In the genomic region with DNA sequence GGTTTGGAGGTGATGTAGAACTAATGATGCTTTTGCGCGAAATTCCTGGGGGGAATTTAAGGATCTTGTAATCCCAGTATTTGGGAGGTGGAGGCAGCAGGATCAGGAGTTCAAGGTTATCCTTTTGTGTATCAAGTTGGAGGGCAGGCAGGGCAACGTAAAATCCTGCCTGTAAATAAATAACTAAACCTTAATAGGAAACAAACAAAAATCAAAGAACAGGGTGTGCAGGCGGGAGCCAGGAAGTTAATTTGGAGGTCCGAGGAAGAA, we compare ENCODE assay signal across 8 mouse cellular contexts. TPM values are rescaled to one million over a fixed set of nuclear protein-coding genes. Genes with fewer than 3 reads are reported as not detected.
DNase-seq lines count a peak whose midpoint lies in the region; ATAC-seq and TF ChIP-seq lines count a peak whose summit lies in the region.

No protein-coding gene starts in this region.

- peak overlapping the region; percentile 64 for H3K4me3 ChIP-seq in heart, postnatal 0 days (ENCODE audit: low read depth, low read length)
- H3K4me3 ChIP-seq in G1E (ENCODE audit: low read depth, low read length) (peak overlapping the region; percentile 82), macrophage (ENCODE audit: inconsistent target) (peak overlapping the region; percentile 95)
- peak overlapping the region; percentile 57 for H3K4me3 ChIP-seq in forebrain, postnatal 0 days (ENCODE audit: low read depth, low read length)

- H3K27me3 ChIP-seq in heart, postnatal 0 days (ENCODE audit: control insufficient read depth, insufficient read depth, low read length), result no peaks in the 10 kb centered on the region
- H3K27me3 ChIP-seq in G1E (ENCODE audit: insufficient read depth, low read length), result peaks cover 23% of the 10 kb centered on the region
- H3K27me3 ChIP-seq in forebrain, postnatal 0 days (ENCODE audit: insufficient read depth, low read length), result no peaks in the 10 kb centered on the region

- ATAC-seq in heart, postnatal 0 days (ENCODE audit: insufficient read depth, low read depth), result no peak
- no peak for ATAC-seq in G1E (ENCODE audit: extremely low read depth, insufficient number of reproducible peaks, low FRiP score, poor library complexity, severe bottlenecking)
- no peak for ATAC-seq in forebrain, postnatal 0 days
- no peak for ATAC-seq in CD4-positive, CD25-positive, alpha-beta regulatory T cell, adult 4 months

- no peak for DNase-seq in heart, postnatal 0 days (ENCODE audit: low spot score)
- DNase-seq in heart, postnatal 10 days, result no peak
- DNase-seq in G1E (ENCODE audit: low spot score), result no peak
- no peak for DNase-seq in forebrain, postnatal 0 days
- no peak for DNase-seq in adrenal gland, adult 18-20 months (ENCODE audit: low spot score in 2 of 2)
- DNase-seq in T-cell, adult 2 months (ENCODE audit: low spot score), result no peak

- peak overlapping the region; percentile 51 for H3K27ac ChIP-seq in heart, postnatal 0 days (ENCODE audit: low read depth)
- 0 out of 2 replicates have a peak overlapping the region, but pooled peaks have one; percentile 9 for H3K27ac ChIP-seq in forebrain, postnatal 0 days (ENCODE audit: low read depth, low read length)
- H3K27ac ChIP-seq in macrophage, result peak overlapping the region; percentile 51

- H3K79me2 ChIP-seq in macrophage (ENCODE audit: inconsistent target), result no peaks in the 10 kb centered on the region

- no peaks in the 10 kb centered on the region for H3K9me3 ChIP-seq in heart, postnatal 0 days (replicated peaks; ENCODE audit: control insufficient read depth, low read length)
- H3K9me3 ChIP-seq in G1E (replicated peaks), result no peaks in the 10 kb centered on the region
- H3K9me3 ChIP-seq in forebrain, postnatal 0 days (ENCODE audit: low read length), result no peaks in the 10 kb centered on the region

- intact Hi-C loops in heart, postnatal 10 days (cut with DNase I), result no loop called here

- TF ChIP-seq EP300 in heart, postnatal 0 days (IDR thresholded peaks at IDR 0.05; ENCODE audit: low read depth), result no peak

- TF ChIP-seq CTCF in heart, postnatal 0 days (IDR thresholded peaks at IDR 0.05; ENCODE audit: low read depth), result no peak
- no peak for TF ChIP-seq CTCF in G1E (IDR thresholded peaks at IDR 0.05; ENCODE audit: low read depth, low read length)
- TF ChIP-seq CTCF in forebrain, postnatal 0 days (IDR thresholded peaks at IDR 0.05; ENCODE audit: low read depth), result no peak

- 16% methylated on average over 5 of the region's 5 CpGs for WGBS in heart, postnatal 0 days
- WGBS in forebrain, postnatal 0 days, result 25% methylated on average over 5 of the region's 5 CpGs
- 25% methylated on average over 5 of the region's 5 CpGs for WGBS in macrophage (ENCODE audit: missing documents)

- H3K4me1 ChIP-seq in heart, postnatal 0 days (ENCODE audit: control insufficient read depth, insufficient read depth), result peaks cover 8% of the 10 kb centered on the region
- H3K4me1 ChIP-seq in G1E (ENCODE audit: insufficient read depth, low read depth, low read length), result peaks cover 23% of the 10 kb centered on the region
- no peaks in the 10 kb centered on the region for H3K4me1 ChIP-seq in forebrain, postnatal 0 days (ENCODE audit: insufficient read depth)

- H3K9ac ChIP-seq in heart, postnatal 0 days (replicated peaks; ENCODE audit: low read depth, low read length), result peak overlapping the region; percentile 40
- H3K9ac ChIP-seq in forebrain, postnatal 0 days, result peak overlapping the region; percentile 48

- H3K36me3 ChIP-seq in heart, postnatal 0 days (replicated peaks; ENCODE audit: control insufficient read depth, insufficient read depth, low read length), result peaks cover 35% of the 10 kb centered on the region
- H3K36me3 ChIP-seq in G1E (replicated peaks), result peaks cover 46% of the 10 kb centered on the region
- H3K36me3 ChIP-seq in forebrain, postnatal 0 days (ENCODE audit: insufficient read depth), result peaks cover 21% of the 10 kb centered on the region
- H3K36me3 ChIP-seq in macrophage (ENCODE audit: inconsistent target), result peaks cover 3% of the 10 kb centered on the region; the same call in 1 of the 2 replicates

- H3K4me2 ChIP-seq in heart, postnatal 0 days (ENCODE audit: low read depth, low read length), result peak overlapping the region; percentile 65
- peak overlapping the region; percentile 57 for H3K4me2 ChIP-seq in forebrain, postnatal 0 days (ENCODE audit: low read depth)

RNA-seq across cellular contexts. Expression of gene Dmac2, which starts 0.4 kb away (rescaled TPM):
- total RNA-seq in heart, postnatal 0 days (2014; rRNA removed; ENCODE audit: low replicate concordance), result 73.5 and 80.4 TPM in 2 replicates
- 71.3 and 72.2 TPM in 2 replicates for polyA plus RNA-seq in heart, postnatal 0 days (2015; fragmentation: Nextera tagmentation; extraction: Ambion mirVana)
- 10 to 100 TPM; 52.4 to 52.9 TPM for total RNA-seq in heart, postnatal 10 days (2021)
- total RNA-seq in G1E (2014; fragmentation: Nextera tagmentation) (12.7 and 17.8 TPM in 2 replicates), G1E (2017) (21.3 and 24.2 TPM in 2 replicates)
- polyA plus RNA-seq in G1E (2012) (28.0 and 34.2 TPM in 2 replicates), macrophage (2018) (13.2 to 21.2 TPM (median 16.4 TPM) in 3 replicates)
- 35.8 and 45.8 TPM in 2 replicates for total RNA-seq in forebrain, postnatal 0 days (2014; rRNA removed)
- 35.0 and 40.6 TPM in 2 replicates for polyA plus RNA-seq in forebrain, postnatal 0 days (2015; fragmentation: Nextera tagmentation; extraction: Ambion mirVana)
- total RNA-seq in macrophage (2018; cell fraction: chromatin; rRNA removed), result 10 to 100 TPM; 13.8 to 78.6 (median 38.9) TPM
- total RNA-seq in macrophage (2018; cell fraction: cytosol; rRNA removed), result 10 to 100 TPM in 24 of 26 experiments, 1 to 10 TPM in 2; 7.8 to 19.9 (median 15.7) TPM
- 10 to 100 TPM; 10.5 to 69.6 (median 29.7) TPM for total RNA-seq in macrophage (2018; cell fraction: nucleus; rRNA removed)
- total RNA-seq in adrenal gland, adult 18-20 months (2021), result 10 to 100 TPM; 24.2 to 30.5 TPM
- 10 to 100 TPM; 44.2 to 66.2 TPM for polyA plus RNA-seq in CD4-positive, CD25-positive, alpha-beta regulatory T cell, adult 4 months (2017; shearing (Covaris generic))

RNA-seq across cellular contexts. Expression of gene Erich4, which starts 4.0 kb away (rescaled TPM):
- not detected in 2 replicates for total RNA-seq in heart, postnatal 0 days (2014; rRNA removed; ENCODE audit: low replicate concordance)
- polyA plus RNA-seq in heart, postnatal 0 days (2015; fragmentation: Nextera tagmentation; extraction: Ambion mirVana), result 0.12 TPM in 1 of 2 replicates, not detected in the other
- total RNA-seq in heart, postnatal 10 days (2021), result not detected
- not detected in 2 replicates for total RNA-seq in G1E (2014; fragmentation: Nextera tagmentation)
- total RNA-seq in G1E (2017), result not detected in 2 replicates
- polyA plus RNA-seq in G1E (2012), result not detected in 2 replicates
- total RNA-seq in forebrain, postnatal 0 days (2014; rRNA removed), result not detected in 2 replicates
- polyA plus RNA-seq in forebrain, postnatal 0 days (2015; fragmentation: Nextera tagmentation; extraction: Ambion mirVana), result not detected in 2 replicates
- not detected for total RNA-seq in macrophage (2018; cell fraction: chromatin; rRNA removed)
- not detected for total RNA-seq in macrophage (2018; cell fraction: cytosol; rRNA removed)
- not detected for total RNA-seq in macrophage (2018; cell fraction: nucleus; rRNA removed)
- polyA plus RNA-seq in macrophage (2018), result not detected in 3 replicates
- total RNA-seq in adrenal gland, adult 18-20 months (2021), result not detected
- not detected for polyA plus RNA-seq in CD4-positive, CD25-positive, alpha-beta regulatory T cell, adult 4 months (2017; shearing (Covaris generic))

RNA-seq across cellular contexts. Expression of gene B3gnt8, which starts 6.8 kb away (rescaled TPM):
- total RNA-seq in heart, postnatal 0 days (2014; rRNA removed; ENCODE audit: low replicate concordance), result 9.9 and 11.3 TPM in 2 replicates
- 4.1 and 4.6 TPM in 2 replicates for polyA plus RNA-seq in heart, postnatal 0 days (2015; fragmentation: Nextera tagmentation; extraction: Ambion mirVana)
- 1 to 10 TPM; 3.1 to 6.0 TPM for total RNA-seq in heart, postnatal 10 days (2021)
- 0.15 and 0.83 TPM in 2 replicates for total RNA-seq in G1E (2014; fragmentation: Nextera tagmentation)
- 0.98 and 1.1 TPM in 2 replicates for total RNA-seq in G1E (2017)
- polyA plus RNA-seq in G1E (2012), result 1.0 and 1.3 TPM in 2 replicates
- total RNA-seq in forebrain, postnatal 0 days (2014; rRNA removed), result 0.31 and 0.95 TPM in 2 replicates
- polyA plus RNA-seq in forebrain, postnatal 0 days (2015; fragmentation: Nextera tagmentation; extraction: Ambion mirVana), result 1.0 and 1.3 TPM in 2 replicates
- 10 to 100 TPM in 18 of 26 experiments, 1 to 10 TPM in 8; 2.5 to 28.2 (median 12.0) TPM for total RNA-seq in macrophage (2018; cell fraction: chromatin; rRNA removed)
- 10 to 100 TPM; 14.2 to 38.5 (median 27.4) TPM for total RNA-seq in macrophage (2018; cell fraction: cytosol; rRNA removed)
- total RNA-seq in macrophage (2018; cell fraction: nucleus; rRNA removed), result 10 to 100 TPM in 25 of 26 experiments, 1 to 10 TPM in 1; 6.4 to 60.8 (median 36.3) TPM
- 21.5 to 44.1 TPM (median 21.7 TPM) in 3 replicates for polyA plus RNA-seq in macrophage (2018)
- 1 to 10 TPM; 2.7 to 2.8 TPM for total RNA-seq in adrenal gland, adult 18-20 months (2021)
- under 1 TPM; 0.27 to 0.81 TPM for polyA plus RNA-seq in CD4-positive, CD25-positive, alpha-beta regulatory T cell, adult 4 months (2017; shearing (Covaris generic))

RNA-seq across cellular contexts. Expression of gene Bckdha, which starts 39.1 kb away (rescaled TPM):
- total RNA-seq in heart, postnatal 0 days (2014; rRNA removed; ENCODE audit: low replicate concordance), result 146 and 154 TPM in 2 replicates
- polyA plus RNA-seq in heart, postnatal 0 days (2015; fragmentation: Nextera tagmentation; extraction: Ambion mirVana), result 89.5 and 100 TPM in 2 replicates
- total RNA-seq in heart, postnatal 10 days (2021), result 100 to 1,000 TPM in 1 of 2 experiments, 10 to 100 TPM in 1; 94.3 to 104 TPM
- total RNA-seq in G1E (2014; fragmentation: Nextera tagmentation), result 6.0 and 7.8 TPM in 2 replicates
- 20.4 and 23.8 TPM in 2 replicates for total RNA-seq in G1E (2017)
- polyA plus RNA-seq in G1E (2012), result 36.6 and 44.1 TPM in 2 replicates
- 55.7 and 55.9 TPM in 2 replicates for total RNA-seq in forebrain, postnatal 0 days (2014; rRNA removed)
- 57.1 and 58.3 TPM in 2 replicates for polyA plus RNA-seq in forebrain, postnatal 0 days (2015; fragmentation: Nextera tagmentation; extraction: Ambion mirVana)
- 10 to 100 TPM in 4 of 26 experiments, 1 to 10 TPM in 22; 1.3 to 12.7 (median 6.6) TPM for total RNA-seq in macrophage (2018; cell fraction: chromatin; rRNA removed)
- 10 to 100 TPM; 16.5 to 35.3 (median 21.6) TPM for total RNA-seq in macrophage (2018; cell fraction: cytosol; rRNA removed)
- total RNA-seq in macrophage (2018; cell fraction: nucleus; rRNA removed), result 10 to 100 TPM in 9 of 26 experiments, 1 to 10 TPM in 17; 3.0 to 14.6 (median 8.6) TPM
- polyA plus RNA-seq in macrophage (2018), result 16.8 to 34.2 TPM (median 16.9 TPM) in 3 replicates
- 100 to 1,000 TPM; 232 to 288 TPM for total RNA-seq in adrenal gland, adult 18-20 months (2021)
- 10 to 100 TPM; 16.6 to 27.7 TPM for polyA plus RNA-seq in CD4-positive, CD25-positive, alpha-beta regulatory T cell, adult 4 months (2017; shearing (Covaris generic))

RNA-seq across cellular contexts. Expression of gene Exosc5, which starts 39.3 kb away (rescaled TPM):
- total RNA-seq in heart, postnatal 0 days (2014; rRNA removed; ENCODE audit: low replicate concordance), result 20.1 and 20.3 TPM in 2 replicates
- 27.7 and 28.2 TPM in 2 replicates for polyA plus RNA-seq in heart, postnatal 0 days (2015; fragmentation: Nextera tagmentation; extraction: Ambion mirVana)
- 10 to 100 TPM; 17.9 to 20.6 TPM for total RNA-seq in heart, postnatal 10 days (2021)
- total RNA-seq in G1E (2014; fragmentation: Nextera tagmentation) (71.6 and 84.6 TPM in 2 replicates), G1E (2017) (51.4 and 55.4 TPM in 2 replicates)
- polyA plus RNA-seq in G1E (2012) (367 and 471 TPM in 2 replicates), macrophage (2018) (8.2 to 37.9 TPM (median 20.7 TPM) in 3 replicates)
- total RNA-seq in forebrain, postnatal 0 days (2014; rRNA removed), result 22.9 and 24.9 TPM in 2 replicates
- polyA plus RNA-seq in forebrain, postnatal 0 days (2015; fragmentation: Nextera tagmentation; extraction: Ambion mirVana), result 33.9 and 35.2 TPM in 2 replicates
- 10 to 100 TPM in 16 of 26 experiments, 1 to 10 TPM in 9, under 1 TPM in 1; 0.49 to 33.8 (median 13.9) TPM for total RNA-seq in macrophage (2018; cell fraction: chromatin; rRNA removed)
- total RNA-seq in macrophage (2018; cell fraction: cytosol; rRNA removed), result 10 to 100 TPM; 16.3 to 28.0 (median 22.7) TPM
- total RNA-seq in macrophage (2018; cell fraction: nucleus; rRNA removed), result 10 to 100 TPM in 19 of 26 experiments, 1 to 10 TPM in 7; 3.7 to 49.0 (median 13.1) TPM
- total RNA-seq in adrenal gland, adult 18-20 months (2021), result 10 to 100 TPM; 38.0 to 49.3 TPM
- 100 to 1,000 TPM in 1 of 2 experiments, 10 to 100 TPM in 1; 97.0 to 157 TPM for polyA plus RNA-seq in CD4-positive, CD25-positive, alpha-beta regulatory T cell, adult 4 months (2017; shearing (Covaris generic))
